Mouse (Mus musculus) lung, adult 2 months (tissue): ENCODE data around the gene Ptgs1.

ENCODE experiments used
- CTCF ChIP-seq: fragments of 200-500 bp; IDR thresholded peaks from 2 replicates; pipeline ENCODE4 v1.5.1; 2011; ENCODE audit warnings: mild to moderate bottlenecking, low read length, control low read depth; ENCODE audit not compliant: insufficient read depth
- POLR2A ChIP-seq: fragments of 200-500 bp; IDR thresholded peaks from 2 replicates; pipeline ENCODE4 v1.6.1; 2011; ENCODE audit warnings: low read depth, mild to moderate bottlenecking, control low read depth, low read length, borderline replicate concordance; ENCODE audit errors: extremely low read depth

DNA sequence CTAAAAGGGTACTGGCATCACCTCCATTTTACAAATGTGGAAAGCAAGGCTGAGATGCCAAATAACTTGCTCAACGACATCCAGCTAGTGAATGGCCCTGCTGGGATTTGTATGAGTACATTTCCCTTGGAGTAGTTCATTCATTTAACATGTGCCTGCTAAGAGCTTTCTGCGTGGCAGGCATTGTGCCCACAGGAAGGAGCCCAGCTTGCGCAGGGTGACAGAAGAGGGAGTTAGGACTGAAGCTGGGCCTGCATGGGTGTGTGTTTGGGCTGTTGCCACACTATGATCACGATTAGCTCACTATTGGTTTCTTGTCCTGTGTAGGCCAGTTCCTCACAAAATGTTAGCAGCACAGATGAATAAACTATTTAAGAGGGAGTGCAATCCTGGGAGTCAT is 9.3 kb upstream of the Ptgs1 start:
- no peak for TF ChIP-seq CTCF
- TF ChIP-seq POLR2A: no peak
